Mouse (Mus musculus) testis, adult 2 months (tissue): ENCODE results near the gene Flvcr1.

Source experiments
- CTCF ChIP-seq: fragments of 200-500 bp; IDR thresholded peaks from 2 replicates; pipeline ENCODE4 v1.5.1; 2012; ENCODE audit warnings: low read depth, mild to moderate bottlenecking, inconsistent platforms, low read length, moderate library complexity; ENCODE audit not compliant: control insufficient read depth, insufficient read depth, insufficient replicate concordance
- POLR2A ChIP-seq: fragments of 200-500 bp; IDR thresholded peaks from 2 replicates; pipeline ENCODE4 v1.6.1; 2012; ENCODE audit warnings: low read depth, mild to moderate bottlenecking, inconsistent platforms, low read length, moderate library complexity; ENCODE audit not compliant: control insufficient read depth

GRCm38 (mm10) chr1:190995548-190995947 lies 30.4 kb downstream of the Flvcr1 start:
- TF ChIP-seq CTCF (no peak), POLR2A (no peak)
